Mouse (Mus musculus) stomach, embryonic 14.5 days (tissue): ENCODE measurements around the gene Maml2. TPM values are rescaled to one million over a fixed set of nuclear protein-coding genes. Genes with fewer than 3 reads are reported as not detected.

Experiments used
- ATAC-seq: fragments of 200-750 bp; cut with Nextera tagmentation; 2 replicates; pipeline ENCODE4 v1.8.0; 2017; ENCODE audit warnings: low read depth, moderate TSS enrichment; ENCODE audit not compliant: insufficient number of reproducible peaks, insufficient read depth, low FRiP score
- H3K27ac ChIP-seq: fragments of 300-500 bp; sonication (generic); 2 replicates; pipeline ENCODE4 v1.5.1; 2014; ENCODE audit warnings: mild to moderate bottlenecking, low read length, moderate library complexity, mixed read lengths
- H3K27me3 ChIP-seq: fragments of 300-500 bp; sonication (generic); 2 replicates; pipeline ENCODE4 v1.6.1; 2014; ENCODE audit warnings: low read length, control low read depth, mixed read lengths; ENCODE audit not compliant: control insufficient read depth, insufficient read depth
- H3K36me3 ChIP-seq: fragments of 300-500 bp; sonication (generic); 2 replicates; pipeline ENCODE4 v1.6.1; 2014; ENCODE audit warnings: mild to moderate bottlenecking, control low read depth, low read length, moderate library complexity, mixed read lengths; ENCODE audit not compliant: control insufficient read depth, insufficient read depth
- H3K4me1 ChIP-seq: fragments of 300-500 bp; sonication (generic); 2 replicates; pipeline ENCODE4 v1.6.1; 2014; ENCODE audit warnings: low read length, control low read depth, mixed read lengths; ENCODE audit not compliant: control insufficient read depth, insufficient read depth
- H3K4me2 ChIP-seq: fragments of 300-500 bp; sonication (generic); replicated peaks from 2 replicates; pipeline ENCODE4 v1.6.1; 2014; ENCODE audit warnings: low read depth, low read length, control low read depth
- H3K4me3 ChIP-seq: fragments of 300-500 bp; sonication (generic); 2 replicates; pipeline ENCODE4 v1.5.1; 2014; ENCODE audit warnings: low read depth, low read length, control low read depth
- H3K9ac ChIP-seq: fragments of 300-500 bp; sonication (generic); replicated peaks from 2 replicates; pipeline ENCODE4 v1.6.1; 2014; ENCODE audit warnings: low read depth, mild to moderate bottlenecking, control low read depth, low read length, moderate library complexity, mixed read lengths
- H3K9me3 ChIP-seq: fragments of 300-500 bp; sonication (generic); 2 replicates; pipeline ENCODE4 v1.6.1; 2016; ENCODE audit warnings: low read depth, low read length, control low read depth; ENCODE audit not compliant: control insufficient read depth
- WGBS: fragments of 180-500 bp; shearing (Covaris S2); extraction: QIAGEN DNeasy Blood & Tissue Kit; methylation state at CpG from one replicate; pipeline ENCODE4 v1.1.7; 2014; 5-methylcytosine and 5-hydroxymethylcytosine counted together
- polyA plus RNA-seq: library from polyadenylated mRNA; unstranded; fragments of >200 nt; fragmentation: Nextera tagmentation; extraction: Ambion mirVana; gene quantifications from 2 replicates; pipeline ENCODE4 v1.2.1, GENCODE M21; 2014

The Maml2 gene
- polyA plus RNA-seq, 1 experiment from 2014 or later = 12.7 TPM

GRCm38 (mm10) chr9:13465358-13466020, 167.7 kb downstream of the Maml2 start:
- Histone ChIP-seq H3K27me3 (no peaks in the 10 kb centered on the region), H3K4me3 (no peak overlapping the region), H3K36me3 (no peaks in the 10 kb centered on the region), H3K4me2 (no peak overlapping the region), H3K27ac (no peak overlapping the region; the same call in 1 of the 2 replicates), H3K9me3 (no peaks in the 10 kb centered on the region), H3K4me1 (0 out of 2 replicates have a peak, but pooled peaks cover 4% of the 10 kb centered on the region), H3K9ac (no peak overlapping the region)
- ATAC-seq = peak; percentile 28; the same call in 1 of the 2 replicates
- 65% methylated on average over 4 of the region's 4 CpGs for WGBS

- WGBS = 73% methylated on average over 4 of the region's 4 CpGs
- Histone ChIP-seq H3K27me3 (no peaks in the 10 kb centered on the region), H3K27ac (no peak overlapping the region), H3K4me2 (no peak overlapping the region), H3K4me3 (no peak overlapping the region), H3K9ac (no peak overlapping the region), H3K4me1 (0 out of 2 replicates have a peak, but pooled peaks cover 4% of the 10 kb centered on the region), H3K9me3 (no peaks in the 10 kb centered on the region), H3K36me3 (no peaks in the 10 kb centered on the region)
- ATAC-seq = no peak
Measured at GRCm38 (mm10) chr9:13466351-13466750, 168.6 kb downstream of the Maml2 start.

DNA sequence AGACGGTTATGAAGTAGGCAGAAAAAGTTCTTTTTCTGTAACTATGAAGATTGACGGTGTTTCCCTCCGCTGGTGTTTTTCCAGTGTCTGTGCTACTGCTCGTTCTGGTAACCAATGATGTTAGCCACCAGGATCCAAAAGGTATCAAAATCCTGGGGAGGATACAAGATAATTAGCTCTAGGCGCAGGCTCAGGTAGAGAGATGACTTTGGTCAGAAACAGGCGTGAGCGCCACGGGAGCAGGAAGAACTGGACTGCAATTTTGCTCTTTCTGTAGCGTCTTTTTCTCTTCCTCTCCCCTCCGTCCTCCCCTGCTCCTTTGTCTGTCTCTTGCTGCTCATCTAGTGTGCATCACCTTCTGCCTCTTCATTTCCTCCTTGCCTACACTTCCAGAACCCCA, 169.1 kb downstream of the Maml2 start:
- H3K36me3 ChIP-seq = no peaks in the 10 kb centered on the region
- no peaks in the 10 kb centered on the region for H3K9me3 ChIP-seq
- no peaks in the 10 kb centered on the region for H3K27me3 ChIP-seq
- 0 out of 2 replicates have a peak, but pooled peaks cover 4% of the 10 kb centered on the region for H3K4me1 ChIP-seq
- no peak overlapping the region for H3K27ac ChIP-seq
- 84% methylated on average over 10 of the region's 10 CpGs for WGBS
- H3K4me2 ChIP-seq = no peak overlapping the region
- ATAC-seq = no peak
- no peak overlapping the region for H3K4me3 ChIP-seq
- H3K9ac ChIP-seq = no peak overlapping the region

GRCm38 (mm10) chr9:13467745-13468144, 170.0 kb downstream of the Maml2 start:
- H3K27ac ChIP-seq = no peak overlapping the region
- no peak for ATAC-seq
- H3K36me3 ChIP-seq = no peaks in the 10 kb centered on the region

DNA sequence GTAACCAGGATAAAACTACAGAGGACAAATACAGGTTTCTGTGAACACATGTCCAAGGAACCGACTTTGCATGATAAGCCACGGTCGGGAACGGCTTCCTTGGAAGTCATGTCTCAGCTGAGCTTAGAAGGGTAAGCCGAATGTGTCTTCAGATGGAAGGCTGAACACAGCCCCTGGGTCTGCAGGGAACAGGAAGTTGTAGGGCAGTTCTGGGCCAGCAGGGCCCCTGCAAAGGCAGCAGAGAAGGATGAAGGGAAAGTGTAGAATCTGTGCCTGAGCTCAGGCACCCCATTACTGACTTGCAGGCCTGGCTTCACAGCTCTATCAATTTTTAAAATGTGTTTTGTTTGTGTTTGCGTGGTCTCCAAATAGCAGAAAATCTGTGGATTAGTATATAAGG, 171.0 kb downstream of the Maml2 start:
- Histone ChIP-seq H3K4me2 (no peak overlapping the region), H3K9me3 (no peaks in the 10 kb centered on the region), H3K4me3 (no peak overlapping the region), H3K4me1 (0 out of 2 replicates have a peak, but pooled peaks cover 4% of the 10 kb centered on the region), H3K36me3 (no peaks in the 10 kb centered on the region), H3K27ac (peak overlapping the region; percentile 28; the same call in 1 of the 2 replicates), H3K9ac (no peak overlapping the region), H3K27me3 (no peaks in the 10 kb centered on the region)
- no peak for ATAC-seq
- WGBS = 69% methylated on average over 6 of the region's 6 CpGs

More at GRCm38 (mm10) chr9:13467745-13468144, 170.0 kb downstream of the Maml2 start:
- H3K9ac ChIP-seq = no peak overlapping the region
- 76% methylated on average over 7 of the region's 7 CpGs for WGBS
- H3K27me3 ChIP-seq = no peaks in the 10 kb centered on the region
- no peak overlapping the region for H3K4me2 ChIP-seq
- H3K4me1 ChIP-seq = 0 out of 2 replicates have a peak, but pooled peaks cover 4% of the 10 kb centered on the region
- no peaks in the 10 kb centered on the region for H3K9me3 ChIP-seq
- H3K4me3 ChIP-seq = no peak overlapping the region

GRCm38 (mm10) chr9:13470013-13470412, 172.3 kb downstream of the Maml2 start:
- no peaks in the 10 kb centered on the region for H3K9me3 ChIP-seq
- H3K4me3 ChIP-seq = no peak overlapping the region
- ATAC-seq = no peak
- whole genome bisulfite sequencing = 39% methylated on average over 7 of the region's 7 CpGs
- no peak overlapping the region for H3K4me2 ChIP-seq
- H3K27ac ChIP-seq = no peak overlapping the region
- H3K9ac ChIP-seq = no peak overlapping the region
- 0 out of 2 replicates have a peak, but pooled peaks cover 4% of the 10 kb centered on the region for H3K4me1 ChIP-seq
- H3K27me3 ChIP-seq = no peaks in the 10 kb centered on the region
- no peaks in the 10 kb centered on the region for H3K36me3 ChIP-seq

DNA sequence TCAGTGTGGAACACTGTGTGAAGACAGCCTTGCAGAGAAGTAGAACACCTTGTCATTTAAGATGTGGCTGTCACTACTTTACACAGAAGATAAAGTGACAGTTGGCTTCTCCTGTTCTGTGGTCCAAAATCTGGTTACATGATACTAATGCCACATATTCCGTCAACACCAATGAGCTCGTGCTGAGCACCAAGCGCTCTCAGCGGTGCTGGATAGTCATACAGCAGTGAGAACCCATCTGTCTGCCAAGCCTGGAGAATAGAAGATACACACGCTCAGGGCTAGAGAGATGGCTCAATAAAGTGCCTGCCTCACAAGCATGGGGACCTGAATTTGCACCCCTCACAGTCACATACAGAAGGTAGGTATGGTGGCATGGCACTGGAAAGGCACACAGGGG, 177.2 kb downstream of the Maml2 start:
- H3K4me2 ChIP-seq = no peak overlapping the region
- ATAC-seq = no peak
- H3K9ac ChIP-seq = no peak overlapping the region
- H3K4me3 ChIP-seq = no peak overlapping the region
- H3K4me1 ChIP-seq = peaks cover 9% of the 10 kb centered on the region; the same call in 1 of the 2 replicates
- H3K9me3 ChIP-seq = no peaks in the 10 kb centered on the region
- no peak overlapping the region for H3K27ac ChIP-seq
- 89% methylated on average over 5 of the region's 5 CpGs for WGBS
- no peaks in the 10 kb centered on the region for H3K27me3 ChIP-seq
- no peaks in the 10 kb centered on the region for H3K36me3 ChIP-seq

DNA sequence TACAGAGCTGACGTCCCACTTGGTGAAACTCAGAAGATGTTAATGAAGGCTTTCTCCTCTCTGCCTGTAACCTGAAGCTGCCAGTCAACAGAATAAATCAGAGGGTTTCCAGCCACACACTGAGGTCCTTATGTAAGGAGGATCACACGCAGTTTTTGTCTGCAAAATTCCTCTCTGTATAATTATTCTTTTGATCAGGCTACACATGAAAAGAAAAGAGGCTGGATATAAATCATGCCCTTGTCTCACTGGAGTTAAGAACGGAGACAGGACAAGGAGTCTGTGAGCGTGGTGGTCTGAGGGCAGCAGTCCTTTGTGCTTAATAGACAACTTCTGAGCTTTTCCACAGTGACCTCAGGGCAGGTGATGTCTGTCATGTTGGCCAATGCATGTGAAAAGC, 181.5 kb downstream of the Maml2 start:
- H3K4me1 ChIP-seq = peaks cover 24% of the 10 kb centered on the region
- 18% methylated on average over 4 of the region's 4 CpGs for WGBS
- H3K27me3 ChIP-seq = no peaks in the 10 kb centered on the region
- no peaks in the 10 kb centered on the region for H3K9me3 ChIP-seq
- no peak overlapping the region for H3K4me3 ChIP-seq
- no peaks in the 10 kb centered on the region for H3K36me3 ChIP-seq
- H3K9ac ChIP-seq = no peak overlapping the region
- no peak overlapping the region for H3K4me2 ChIP-seq
- no peak overlapping the region for H3K27ac ChIP-seq
- no peak for ATAC-seq
